Mouse (Mus musculus) liver, embryonic 11.5 days (tissue): ENCODE measurements around the gene Faim2. TPM values are rescaled to one million over a fixed set of nuclear protein-coding genes. Genes with fewer than 3 reads are reported as not detected.

Experiments
- ATAC-seq: fragments of 200-750 bp; cut with Nextera tagmentation; replicated peaks from 2 replicates; pipeline ENCODE4 v1.8.0; 2017; ENCODE audit warnings: moderate number of reproducible peaks, mild to moderate bottlenecking, moderate TSS enrichment, moderate library complexity; ENCODE audit not compliant: low FRiP score
- DNase-seq: peaks from one replicate; pipeline ENCODE4 v3.0.0-alpha.2; 2017; ENCODE audit warnings: low spot score
- H3K27ac ChIP-seq: fragments of 300-500 bp; sonication (generic); 2 replicates; pipeline ENCODE4 v1.5.1; 2014; ENCODE audit warnings: mild to moderate bottlenecking, low read depth, low read length, control low read depth
- H3K27me3 ChIP-seq: fragments of 300-500 bp; sonication (generic); replicated peaks from 2 replicates; pipeline ENCODE4 v1.6.1; 2014; ENCODE audit warnings: low read length, mixed read lengths; ENCODE audit not compliant: control insufficient read depth, insufficient read depth
- H3K36me3 ChIP-seq: fragments of 300-500 bp; sonication (generic); 2 replicates; pipeline ENCODE4 v1.6.1; 2014; ENCODE audit warnings: mild to moderate bottlenecking, low read length, moderate library complexity, mixed read lengths; ENCODE audit not compliant: control insufficient read depth, insufficient read depth
- H3K4me1 ChIP-seq: fragments of 300-500 bp; sonication (generic); replicated peaks from 2 replicates; pipeline ENCODE4 v1.6.1; 2014; ENCODE audit warnings: low read length, mixed read lengths; ENCODE audit not compliant: control insufficient read depth, insufficient read depth
- H3K4me2 ChIP-seq: fragments of 300-500 bp; sonication (generic); 2 replicates; pipeline ENCODE4 v1.6.1; 2014; ENCODE audit warnings: mild to moderate bottlenecking, control low read depth, moderate library complexity
- H3K4me3 ChIP-seq: fragments of 300-500 bp; sonication (generic); 2 replicates; pipeline ENCODE4 v1.5.1; 2014; ENCODE audit warnings: low read depth, low read length, control low read depth
- H3K9ac ChIP-seq: fragments of 300-500 bp; sonication (generic); 2 replicates; pipeline ENCODE4 v1.6.1; 2014; ENCODE audit warnings: low read depth, low read length, control low read depth
- H3K9me3 ChIP-seq: fragments of 300-500 bp; sonication (generic); 2 replicates; pipeline ENCODE4 v1.6.1; 2016; ENCODE audit warnings: low read length, inconsistent platforms, mixed read lengths; ENCODE audit not compliant: control insufficient read depth
- WGBS: fragments of 180-500 bp; shearing (Covaris S2); extraction: QIAGEN DNeasy Blood & Tissue Kit; methylation state at CpG from one replicate; pipeline ENCODE4 v1.1.7; 2014; 5-methylcytosine and 5-hydroxymethylcytosine counted together
- polyA plus RNA-seq: library from polyadenylated mRNA; unstranded; fragments of >200 nt; fragmentation: Nextera tagmentation; extraction: Ambion mirVana; gene quantifications from 2 replicates; pipeline ENCODE4 v1.2.1, GENCODE M21; 2014

The Faim2 gene
- polyA plus RNA-seq, 1 experiment from 2014 or later = 0.22 TPM

GRCm38 (mm10) chr15:99475814-99476213 lies 52.2 kb downstream of the Faim2 start:
- 68% methylated on average over 1 of the region's 1 CpGs for WGBS
- no peak overlapping the region for H3K9ac ChIP-seq
- peaks cover 12% of the 10 kb centered on the region for H3K4me1 ChIP-seq
- no peaks in the 10 kb centered on the region for H3K9me3 ChIP-seq
- no peaks in the 10 kb centered on the region for H3K36me3 ChIP-seq
- no peak for DNase-seq
- ATAC-seq = no peak
- no peak overlapping the region for H3K4me3 ChIP-seq
- no peak overlapping the region for H3K4me2 ChIP-seq
- H3K27me3 ChIP-seq = no peaks in the 10 kb centered on the region
- H3K27ac ChIP-seq = no peak overlapping the region

- H3K9ac ChIP-seq = peak within 1 kb of the TSS; percentile 82
- peaks cover 5% of the 10 kb centered on the region for H3K36me3 ChIP-seq
- DNase-seq (peak; percentile 90), ATAC-seq (peak; percentile 83)
- H3K4me2 ChIP-seq = peak within 1 kb of the TSS; percentile 72
- peaks cover 12% of the 10 kb centered on the region for H3K4me1 ChIP-seq
- WGBS = under 1% methylated on average over 26 of the region's 26 CpGs
- H3K4me3 ChIP-seq = peak within 1 kb of the TSS; percentile 80
- H3K27ac ChIP-seq = peak within 1 kb of the TSS; percentile 84
- no peaks in the 10 kb centered on the region for H3K27me3 ChIP-seq
- no peaks in the 10 kb centered on the region for H3K9me3 ChIP-seq
Observed at GRCm38 (mm10) chr15:99474576-99474926, 53.4 kb downstream of the Faim2 start, which contains the start of gene Bcdin3d. TSS of gene Bcdin3d (minus strand) at chr15:99474730.

- H3K9me3 ChIP-seq = no peaks in the 10 kb centered on the region
- peak overlapping the region; percentile 82 for H3K9ac ChIP-seq
- peak overlapping the region; percentile 84 for H3K27ac ChIP-seq
- H3K4me2 ChIP-seq = peak overlapping the region; percentile 72
- H3K4me1 ChIP-seq = peaks cover 12% of the 10 kb centered on the region
- WGBS = 3% methylated on average over 38 of the region's 38 CpGs
- peak; percentile 67 for ATAC-seq
- peaks cover 5% of the 10 kb centered on the region for H3K36me3 ChIP-seq
- DNase-seq = no peak
- H3K27me3 ChIP-seq = no peaks in the 10 kb centered on the region
- peak overlapping the region; percentile 80 for H3K4me3 ChIP-seq
Observed at GRCm38 (mm10) chr15:99473801-99474575, 54.0 kb downstream of the Faim2 start.

- ATAC-seq = no peak
- no peak for DNase-seq
- 72% methylated on average over 7 of the region's 7 CpGs for WGBS
- Histone ChIP-seq H3K4me3 (no peak overlapping the region), H3K36me3 (peaks cover 5% of the 10 kb centered on the region), H3K27me3 (no peaks in the 10 kb centered on the region), H3K9me3 (no peaks in the 10 kb centered on the region), H3K4me2 (peak overlapping the region; percentile 72; the same call in 1 of the 2 replicates), H3K27ac (no peak overlapping the region), H3K9ac (no peak overlapping the region), H3K4me1 (peaks cover 12% of the 10 kb centered on the region)
Observed at GRCm38 (mm10) chr15:99472972-99473371, 55.0 kb downstream of the Faim2 start.

GRCm38 (mm10) chr15:99471677-99472063 lies 56.3 kb downstream of the Faim2 start:
- Histone ChIP-seq H3K27ac (no peak overlapping the region), H3K9ac (no peak overlapping the region), H3K4me3 (no peak overlapping the region), H3K4me2 (no peak overlapping the region), H3K36me3 (peaks cover 5% of the 10 kb centered on the region), H3K9me3 (no peaks in the 10 kb centered on the region), H3K27me3 (no peaks in the 10 kb centered on the region), H3K4me1 (peaks cover 12% of the 10 kb centered on the region)
- WGBS = 73% methylated on average over 14 of the region's 14 CpGs
- ATAC-seq (no peak), DNase-seq (no peak)

- WGBS = 59% methylated on average over 17 of the region's 17 CpGs
- Histone ChIP-seq H3K9ac (no peak overlapping the region), H3K27ac (no peak overlapping the region), H3K36me3 (peaks cover 5% of the 10 kb centered on the region), H3K9me3 (no peaks in the 10 kb centered on the region), H3K4me1 (peaks cover 12% of the 10 kb centered on the region), H3K4me2 (peak overlapping the region; percentile 4; the same call in 1 of the 2 replicates), H3K4me3 (no peak overlapping the region), H3K27me3 (no peaks in the 10 kb centered on the region)
- ATAC-seq (no peak), DNase-seq (no peak)
Observed at GRCm38 (mm10) chr15:99470971-99471676, 56.8 kb downstream of the Faim2 start.

- Histone ChIP-seq H3K9ac (no peak overlapping the region), H3K27ac (no peak overlapping the region), H3K4me3 (no peak overlapping the region), H3K36me3 (peaks cover 5% of the 10 kb centered on the region), H3K9me3 (no peaks in the 10 kb centered on the region), H3K27me3 (no peaks in the 10 kb centered on the region), H3K4me1 (peaks cover 12% of the 10 kb centered on the region), H3K4me2 (no peak overlapping the region)
- 89% methylated on average over 31 of the region's 31 CpGs for WGBS
- ATAC-seq (no peak), DNase-seq (no peak)
Observed at GRCm38 (mm10) chr15:99470224-99470761, 57.7 kb downstream of the Faim2 start.

GRCm38 (mm10) chr15:99469736-99470135 lies 58.2 kb downstream of the Faim2 start:
- Histone ChIP-seq H3K4me1 (peaks cover 8% of the 10 kb centered on the region), H3K4me3 (no peak overlapping the region), H3K9me3 (no peaks in the 10 kb centered on the region), H3K27me3 (no peaks in the 10 kb centered on the region), H3K9ac (no peak overlapping the region), H3K4me2 (no peak overlapping the region), H3K27ac (no peak overlapping the region), H3K36me3 (peaks cover 5% of the 10 kb centered on the region)
- 84% methylated on average over 4 of the region's 4 CpGs for WGBS
- ATAC-seq (no peak), DNase-seq (no peak)
